Mouse (Mus musculus) cerebellum, adult 9-10 months (tissue): ENCODE measurements around the gene Unk.
"Not testable (repeated sequence)": the region's sequence is repeated elsewhere in the genome, so short reads cannot be mapped to it uniquely, and the experiment has no call there.

Experiments used
- DNase-seq: peaks from one replicate; pipeline ENCODE4 v3.0.0; 2022

The Unk gene

DNA sequence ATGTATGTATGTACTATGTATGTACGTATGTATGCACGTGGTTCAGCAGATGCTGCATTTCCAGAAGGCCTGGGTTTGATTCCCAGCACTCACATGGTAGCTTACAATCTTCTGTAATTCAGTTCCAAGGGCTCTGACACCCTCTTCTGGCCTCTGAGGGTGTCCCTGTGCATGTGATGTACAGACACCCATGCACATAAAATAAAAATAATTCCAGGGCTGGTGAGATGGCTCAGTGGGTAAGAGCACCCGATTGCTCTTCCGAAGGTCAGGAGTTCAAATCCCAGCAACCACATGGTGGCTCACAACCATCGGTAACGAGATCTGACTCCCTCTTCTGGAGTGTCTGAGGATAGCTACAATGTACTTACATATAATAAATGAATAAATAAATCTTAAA is 62.8 kb downstream of the Unk start:
- DNase-seq, result not testable (repeated sequence)

DNA sequence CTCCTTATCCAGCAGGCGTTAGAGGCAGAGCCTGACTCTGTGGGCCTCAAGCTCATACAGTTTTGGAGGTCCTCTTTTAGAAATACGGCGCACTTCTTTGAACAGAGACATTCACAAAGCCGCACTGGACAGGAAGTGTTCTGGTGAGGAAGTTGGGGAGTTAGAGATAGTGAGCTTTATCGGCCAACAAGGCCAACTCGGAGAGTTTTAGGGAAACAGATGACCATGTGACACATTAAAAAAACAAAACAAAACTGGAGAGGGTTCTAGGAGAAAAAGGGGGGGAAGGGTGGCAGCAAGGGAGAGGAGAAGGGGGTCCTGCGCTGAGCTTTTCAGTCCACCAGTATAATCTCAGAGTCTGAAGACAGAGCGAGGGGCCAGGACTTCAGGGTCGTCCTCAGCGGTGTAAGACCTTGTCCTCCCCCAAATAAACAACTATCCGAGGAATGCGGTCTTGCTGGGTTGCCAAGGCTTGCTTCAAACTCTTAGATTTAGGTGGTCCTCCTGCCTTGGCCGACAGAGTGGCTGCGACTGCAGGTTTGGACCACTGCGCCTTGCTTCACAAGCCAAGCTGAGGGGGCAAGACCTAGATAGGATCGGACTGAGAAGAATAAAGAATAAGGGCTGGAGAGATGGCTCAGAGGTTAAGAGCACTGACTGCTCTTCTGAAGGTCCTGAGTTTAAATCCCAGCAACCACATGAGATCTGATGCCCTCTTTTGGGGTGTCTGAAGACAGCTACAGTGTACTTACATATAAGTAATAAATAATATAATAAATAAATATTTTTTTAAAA is 63.8 kb downstream of the Unk start:
- no peak for DNase-seq

DNA sequence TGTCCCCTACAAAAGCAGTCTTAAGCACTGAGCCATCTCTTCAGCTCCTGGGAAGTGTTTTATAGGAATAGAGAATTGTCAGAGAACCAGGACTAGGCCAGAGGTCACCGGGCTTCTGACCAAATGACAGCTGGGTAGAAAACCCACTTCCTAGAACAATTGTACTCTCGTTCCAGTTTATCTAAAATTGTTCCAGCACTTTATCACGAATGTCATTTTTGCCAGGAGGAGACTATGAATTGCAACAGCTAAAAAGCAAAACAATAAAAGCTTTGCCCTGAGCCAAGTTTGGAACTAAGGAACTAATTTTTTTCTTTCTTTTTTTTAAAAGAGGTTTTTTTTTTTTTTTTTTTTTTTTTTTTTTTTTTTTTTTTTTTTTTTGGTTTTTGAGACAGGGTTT is 65.5 kb downstream of the Unk start:
- DNase-seq, result no peak

DNA sequence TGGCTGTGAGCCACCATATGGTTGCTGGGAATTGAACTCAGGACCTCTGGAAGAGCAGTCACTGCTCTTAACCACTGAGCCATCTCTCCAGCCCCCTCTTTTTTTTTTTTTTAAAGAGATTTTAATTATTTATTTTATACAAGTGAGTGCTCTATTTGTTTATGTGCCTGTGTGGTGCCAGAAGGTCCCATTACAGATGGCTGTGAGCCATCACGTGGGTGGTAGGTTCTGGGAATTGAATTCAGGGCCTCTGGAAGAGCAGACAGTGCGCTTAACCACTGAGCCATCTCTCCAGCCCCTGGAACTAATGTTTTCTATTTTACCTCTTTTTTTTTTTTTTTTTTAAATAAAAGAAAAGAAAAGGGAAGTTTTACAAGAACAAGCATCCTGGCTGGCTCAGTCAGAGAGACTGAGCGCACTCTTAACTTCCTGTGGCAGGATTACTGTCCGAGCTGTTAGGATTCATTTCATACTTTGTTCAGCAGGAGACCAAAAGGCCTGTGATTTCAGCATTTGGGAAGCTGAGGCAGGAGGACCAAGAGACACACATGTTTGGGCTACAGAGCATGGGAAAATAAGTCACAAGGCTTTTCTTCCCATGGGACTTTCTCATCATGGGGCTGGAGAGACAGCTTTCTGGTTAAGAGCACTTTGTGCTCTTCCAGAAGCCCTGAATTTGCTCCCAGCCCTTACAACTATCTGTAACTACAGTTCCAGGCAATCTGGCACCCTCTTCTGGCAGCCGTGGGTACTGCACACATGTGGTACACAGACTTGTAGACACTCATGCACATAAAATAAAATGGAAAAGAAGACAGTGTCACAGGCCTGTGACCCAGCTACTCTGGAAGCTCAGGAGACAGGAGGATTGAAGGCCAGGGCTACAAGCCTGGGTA is 66.3 kb downstream of the Unk start:
- no peak for DNase-seq

DNA sequence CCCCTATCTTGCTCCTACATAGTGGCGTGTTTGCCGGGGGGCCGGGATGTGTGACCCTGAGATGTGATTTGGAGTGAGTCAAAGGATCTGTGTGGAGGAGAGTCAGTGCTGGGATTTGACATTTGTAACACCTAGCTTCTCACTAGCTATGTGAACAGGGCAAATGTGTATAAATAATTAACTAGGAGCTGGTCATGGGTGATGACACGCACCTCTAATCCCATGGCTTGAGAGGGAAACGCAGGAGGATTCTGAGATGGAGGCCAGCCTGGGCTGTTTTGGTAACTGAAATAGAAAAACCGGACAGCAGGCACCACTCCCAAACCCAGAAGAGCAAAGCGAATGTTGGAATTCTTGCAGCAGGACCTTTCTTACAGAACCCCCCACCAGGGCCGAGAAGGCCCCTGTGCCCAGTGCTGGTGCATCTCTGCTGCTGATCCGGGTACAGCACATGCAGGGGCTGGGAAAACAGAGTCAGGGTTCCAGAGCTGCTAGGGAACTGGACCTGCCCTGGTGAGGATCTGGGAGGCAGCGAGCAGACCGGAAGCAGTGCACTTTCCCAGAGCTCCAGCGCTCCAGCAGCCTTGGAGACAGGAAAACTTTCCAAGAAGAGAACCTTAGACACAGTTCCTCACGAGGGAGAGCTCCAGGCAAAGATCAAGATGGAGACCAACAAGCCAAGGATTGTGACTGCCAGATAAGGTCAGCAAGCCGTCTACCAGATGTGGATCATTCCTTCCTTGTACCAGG is 68.8 kb downstream of the Unk start:
- no peak for DNase-seq

DNA sequence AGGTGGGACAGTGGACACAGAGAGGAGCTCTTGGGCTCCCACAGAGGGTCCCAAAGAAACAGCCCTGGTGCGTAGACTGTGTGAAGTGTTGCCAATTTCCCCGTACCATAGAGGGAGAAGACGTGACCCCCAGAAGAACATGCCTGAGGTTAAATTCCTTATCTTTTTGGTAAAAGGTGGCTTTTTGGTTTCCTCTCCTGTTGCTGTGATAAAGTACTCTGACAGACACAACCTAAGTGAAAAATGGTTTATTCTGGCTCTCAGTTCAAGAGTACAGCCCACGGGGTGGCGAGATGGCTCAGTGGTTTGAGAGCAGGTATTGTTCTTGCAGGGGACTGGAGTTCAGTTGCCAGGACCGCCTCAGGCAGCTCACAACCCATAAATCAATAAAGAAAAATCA is 69.3 kb downstream of the Unk start:
- no peak for DNase-seq

DNA sequence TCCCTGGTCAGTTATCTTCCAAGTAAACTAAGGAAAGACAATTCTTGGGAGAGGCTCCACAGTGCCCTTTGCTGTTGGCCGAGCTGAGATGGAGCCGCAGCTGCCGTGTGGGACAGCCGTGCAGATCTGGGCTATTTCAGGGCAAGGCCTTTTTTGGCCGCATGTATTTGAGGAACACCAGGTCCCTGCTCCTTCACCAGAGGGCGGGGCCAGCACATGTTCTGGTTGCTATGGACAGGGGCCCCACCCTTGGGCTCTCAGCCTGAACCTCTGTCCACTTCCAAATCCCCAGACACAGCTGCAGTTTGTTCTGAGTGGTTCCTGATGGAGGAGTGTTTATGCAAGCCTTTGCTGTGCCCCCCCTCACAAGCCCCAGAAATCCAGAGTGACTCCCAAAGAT is 70.3 kb downstream of the Unk start:
- DNase-seq, result no peak

DNA sequence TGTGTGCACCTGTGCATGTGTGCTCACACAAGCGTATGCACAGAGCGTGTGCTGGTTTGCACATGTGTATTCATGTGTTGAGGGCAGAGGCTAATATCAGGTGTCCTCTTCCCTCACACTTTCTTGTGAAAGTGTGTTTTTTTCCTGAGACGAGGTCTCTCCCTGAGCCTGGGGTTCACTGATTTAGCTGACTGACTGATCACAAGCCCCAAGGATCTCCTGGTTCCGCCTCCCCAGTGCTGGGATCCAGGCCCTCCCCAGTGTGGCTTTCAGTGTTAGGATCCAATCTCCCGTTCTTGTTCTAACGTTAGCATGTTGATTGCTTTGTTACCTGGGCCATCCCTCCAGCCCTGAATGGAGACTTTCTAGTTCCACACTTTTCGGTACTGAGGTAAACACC is 70.7 kb downstream of the Unk start:
- DNase-seq, result no peak

DNA sequence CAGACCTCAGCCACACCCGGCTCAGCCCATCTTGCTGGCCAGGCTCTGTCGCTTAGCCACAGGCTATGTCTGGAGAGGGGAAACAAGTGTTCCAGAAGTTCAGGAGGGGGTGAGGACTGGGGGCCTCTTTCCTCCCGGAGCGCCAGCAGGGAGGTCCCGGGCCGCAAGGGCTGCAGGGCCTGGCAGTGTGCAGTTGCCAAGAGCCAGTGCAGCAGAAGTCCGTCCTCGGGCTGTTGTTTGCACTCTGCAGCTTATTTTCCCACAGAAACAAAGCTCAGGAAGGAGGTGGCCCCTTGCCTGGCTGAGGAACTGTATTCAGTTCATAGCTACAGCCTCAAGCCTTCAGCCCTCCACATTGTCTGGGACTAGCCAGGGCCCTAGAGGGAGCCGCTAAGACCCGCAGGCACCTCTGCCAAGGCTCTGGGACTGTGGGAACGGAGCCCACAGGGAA is 71.8 kb downstream of the Unk start:
- no peak for DNase-seq

DNA sequence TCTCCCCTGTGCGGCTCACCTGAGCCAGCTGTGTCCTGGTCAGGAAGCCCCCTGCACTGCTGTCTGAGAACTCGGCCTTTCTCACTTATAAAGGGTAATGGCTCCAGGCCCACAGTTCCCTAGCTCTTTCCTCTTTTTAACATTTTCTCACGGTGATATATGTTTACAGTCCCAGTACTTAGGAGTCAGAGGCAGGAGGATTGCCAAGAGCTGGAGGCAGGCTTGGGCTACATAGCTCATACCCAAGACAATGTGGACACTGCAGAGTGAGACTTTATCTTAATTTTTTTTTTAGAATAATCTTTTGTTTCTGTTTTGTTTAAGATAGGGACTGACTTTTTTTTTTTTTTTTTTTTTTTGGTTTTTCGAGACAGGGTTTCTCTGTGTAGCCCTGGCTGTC is 72.3 kb downstream of the Unk start:
- no peak for DNase-seq

DNA sequence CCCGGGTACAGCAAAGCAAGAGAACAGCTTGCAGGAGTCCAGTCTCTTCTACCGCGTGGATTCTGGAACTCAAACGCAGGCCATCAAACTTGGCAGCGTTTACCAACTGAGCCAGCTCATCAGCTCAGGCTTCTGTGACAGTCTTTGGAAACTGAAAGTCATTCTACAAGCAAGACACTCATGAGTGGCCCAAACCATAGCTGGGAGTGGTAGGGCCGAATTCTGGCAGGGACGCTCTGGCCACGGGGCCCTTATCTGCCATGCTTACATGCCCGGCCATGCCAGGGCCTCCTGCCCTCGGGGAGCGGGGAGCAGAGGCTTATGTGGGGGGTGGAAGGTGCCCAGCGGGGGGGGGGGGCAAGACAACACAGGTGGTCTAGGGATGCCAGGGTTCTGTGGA is 73.5 kb downstream of the Unk start:
- DNase-seq, result no peak

DNA sequence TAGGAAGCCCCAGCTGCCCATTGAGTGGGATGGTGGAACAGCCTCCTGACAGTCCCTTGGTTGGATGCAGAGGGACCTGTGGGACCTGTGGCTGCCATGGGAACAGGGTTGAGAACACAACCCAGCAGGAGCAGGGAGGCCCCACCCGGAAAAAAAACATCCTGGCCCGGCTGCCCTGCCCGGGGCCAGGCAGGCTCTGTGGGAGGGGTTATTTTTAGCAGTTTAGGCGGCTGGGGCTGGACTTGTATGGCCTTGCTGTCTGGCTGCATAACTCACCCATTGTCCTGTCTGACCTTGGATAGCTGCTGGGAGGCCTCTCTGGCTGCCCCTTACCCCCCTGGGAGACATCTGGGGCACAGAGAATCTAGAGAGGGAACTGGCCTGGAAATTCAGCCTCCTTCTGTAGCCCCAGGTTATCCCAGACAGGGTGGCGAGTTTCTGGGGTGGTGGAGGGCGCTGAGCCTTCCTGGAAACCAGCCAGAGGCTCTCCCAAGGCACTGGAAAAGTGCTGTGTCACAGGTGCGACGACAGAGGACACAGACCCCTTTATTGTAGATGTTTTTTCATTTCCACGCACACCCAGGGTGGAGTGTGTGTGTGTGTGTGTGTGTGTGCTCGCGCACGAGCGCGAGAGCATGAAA is 74.0 kb downstream of the Unk start:
- DNase-seq, result no peak

DNA sequence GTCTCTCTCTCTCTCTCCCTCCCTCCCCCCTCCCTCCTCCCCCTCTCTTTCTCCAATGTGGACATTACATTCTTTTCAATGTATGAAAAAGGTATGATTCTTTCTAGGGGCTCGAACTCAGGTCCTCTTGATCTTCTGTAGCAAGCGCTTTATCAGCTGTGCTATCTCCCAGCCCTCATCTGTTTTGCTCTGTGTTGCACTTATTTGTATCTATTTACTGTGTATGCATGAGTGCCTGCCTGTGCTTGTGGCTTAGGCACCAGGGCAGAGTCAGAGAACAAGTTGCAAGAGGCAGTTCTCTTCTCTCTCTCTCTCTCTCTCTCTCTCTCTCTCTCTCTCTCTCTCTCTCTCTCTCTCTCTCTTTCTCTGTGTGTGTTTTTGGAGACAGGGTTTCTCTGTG is 74.9 kb downstream of the Unk start:
- no peak for DNase-seq

DNA sequence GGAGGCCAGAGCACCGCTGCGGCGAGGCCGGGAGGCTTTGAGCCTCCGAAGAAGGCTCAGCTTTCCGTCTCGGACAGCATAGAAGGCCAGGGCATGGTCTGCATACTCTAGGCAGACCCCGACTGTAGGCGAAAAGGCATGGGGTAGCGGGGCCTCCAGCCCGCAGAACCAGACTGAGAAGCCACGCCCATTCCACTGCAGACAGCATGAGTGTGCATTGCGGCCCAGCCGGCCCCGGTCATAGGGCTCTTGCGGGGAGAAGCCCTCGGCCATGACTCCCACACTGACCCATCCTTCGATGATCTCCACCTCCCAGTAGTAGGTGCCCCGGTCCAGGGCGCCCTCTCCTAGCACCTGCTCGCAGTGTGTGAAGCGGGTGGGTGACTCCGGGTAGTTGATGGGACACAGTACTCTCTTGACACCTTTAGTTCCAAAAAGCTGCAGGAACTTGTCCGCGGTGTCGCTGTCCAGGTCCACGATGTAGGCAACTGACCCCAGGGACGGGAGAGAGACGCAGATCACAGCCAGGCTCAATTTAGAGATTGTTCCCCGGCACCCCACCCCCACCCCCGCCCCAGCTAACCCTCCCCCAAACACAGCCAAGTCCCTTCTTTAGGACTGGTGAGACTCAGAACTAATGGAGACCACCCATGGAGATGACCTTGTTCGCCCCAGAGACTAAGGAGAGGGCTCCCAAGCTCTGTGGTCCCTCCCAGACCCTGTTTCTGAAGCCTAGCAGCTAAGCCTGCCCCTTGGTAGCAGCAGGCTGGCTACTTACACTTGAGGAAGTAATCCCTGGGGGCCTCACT is 76.2 kb downstream of the Unk start:
- no peak for DNase-seq

DNA sequence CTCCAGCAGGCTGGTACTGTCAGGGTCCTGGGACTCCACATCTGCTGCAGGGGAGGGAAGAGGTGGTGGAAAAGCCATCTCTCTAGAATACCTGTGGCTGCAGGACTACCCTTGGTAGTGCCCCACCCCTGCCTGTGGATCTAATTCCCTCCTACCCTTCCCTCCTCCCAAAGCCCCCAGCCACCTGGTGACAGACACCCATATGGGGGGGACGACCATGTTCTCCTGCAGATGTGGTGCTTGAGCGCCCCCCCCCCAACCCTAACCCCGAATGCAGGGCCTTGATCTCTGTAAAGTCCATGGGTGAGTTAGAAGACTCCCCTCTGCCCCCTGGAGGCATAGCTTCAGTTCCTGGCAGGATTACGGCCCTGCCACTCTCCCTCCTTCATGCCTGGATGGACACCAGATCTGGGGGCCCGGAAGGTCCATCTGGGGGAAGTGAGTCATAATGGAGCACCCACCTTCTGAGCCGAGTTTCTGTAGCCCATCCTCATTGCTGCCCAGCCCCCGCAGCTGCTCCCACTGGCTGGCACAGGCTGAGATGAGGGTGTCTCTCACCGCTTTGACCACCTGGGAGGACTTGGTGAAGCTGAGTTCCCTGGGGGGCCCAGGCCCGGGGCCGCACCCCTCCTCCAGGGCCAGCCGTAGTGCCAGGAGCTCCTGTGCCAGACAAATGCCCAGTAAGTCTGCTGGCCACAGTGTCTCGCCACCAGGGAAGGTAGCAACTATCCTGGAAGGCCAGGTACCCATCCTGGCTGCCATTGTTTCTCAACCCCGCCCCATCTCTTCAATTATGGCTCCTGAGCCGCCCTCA is 77.0 kb downstream of the Unk start:
- no peak for DNase-seq

DNA sequence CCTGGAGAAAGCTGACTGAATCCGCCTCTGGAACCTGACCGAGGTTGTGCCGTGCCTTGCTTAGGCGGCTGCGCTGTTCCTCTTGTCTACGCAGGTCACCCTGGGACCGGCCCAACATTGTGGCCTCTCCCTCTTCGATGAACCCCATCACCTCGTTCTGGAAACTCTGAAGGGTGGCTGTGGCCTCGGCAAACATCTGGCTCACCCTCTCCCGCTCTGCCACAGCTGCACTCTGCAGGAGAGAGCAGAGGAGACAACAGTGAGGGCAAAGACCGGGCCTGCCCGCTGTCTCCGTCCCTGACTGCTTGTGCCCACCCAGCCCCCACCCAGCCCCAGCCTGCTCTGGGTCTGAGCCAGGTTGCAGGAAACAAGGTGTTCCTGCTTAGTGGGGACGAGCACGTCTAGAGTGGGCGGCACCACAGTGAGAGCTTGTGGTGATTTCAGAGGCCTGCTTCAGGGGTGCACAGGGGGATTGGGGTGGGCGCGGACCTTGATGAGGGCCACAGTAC is 77.7 kb downstream of the Unk start:
- DNase-seq, result no peak

DNA sequence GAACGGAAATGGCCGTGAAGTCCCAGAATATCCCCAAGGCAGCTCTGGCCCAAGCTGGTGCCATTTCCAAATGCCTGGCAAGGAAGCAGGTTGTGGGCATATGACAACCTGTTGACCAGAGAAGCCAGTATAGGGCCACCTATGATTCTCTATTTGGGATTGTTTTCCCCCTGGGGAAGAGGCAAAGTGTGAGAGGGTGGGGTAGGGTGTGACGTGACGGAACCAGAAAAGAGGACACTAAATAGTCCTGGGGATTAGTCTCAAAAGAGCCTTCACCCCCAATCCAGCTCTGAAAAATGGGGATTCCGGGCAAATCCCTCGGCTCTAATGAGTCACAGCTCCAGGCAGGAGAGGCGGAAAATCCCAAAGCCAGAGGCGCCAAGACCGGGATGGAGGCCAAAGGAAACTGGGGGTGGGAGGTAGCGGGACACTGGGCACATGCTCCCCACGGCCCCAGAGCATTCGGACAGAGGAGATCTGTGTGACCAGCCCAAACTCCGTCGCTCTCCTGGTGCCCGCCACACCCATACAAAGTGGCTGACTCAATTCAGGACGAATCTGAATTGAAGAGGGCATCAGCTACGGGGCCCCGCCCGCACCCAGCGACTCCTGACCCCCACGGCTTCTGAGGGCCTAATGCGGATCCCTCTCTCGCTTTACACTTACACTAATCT is 78.5 kb downstream of the Unk start:
- DNase-seq, result no peak

DNA sequence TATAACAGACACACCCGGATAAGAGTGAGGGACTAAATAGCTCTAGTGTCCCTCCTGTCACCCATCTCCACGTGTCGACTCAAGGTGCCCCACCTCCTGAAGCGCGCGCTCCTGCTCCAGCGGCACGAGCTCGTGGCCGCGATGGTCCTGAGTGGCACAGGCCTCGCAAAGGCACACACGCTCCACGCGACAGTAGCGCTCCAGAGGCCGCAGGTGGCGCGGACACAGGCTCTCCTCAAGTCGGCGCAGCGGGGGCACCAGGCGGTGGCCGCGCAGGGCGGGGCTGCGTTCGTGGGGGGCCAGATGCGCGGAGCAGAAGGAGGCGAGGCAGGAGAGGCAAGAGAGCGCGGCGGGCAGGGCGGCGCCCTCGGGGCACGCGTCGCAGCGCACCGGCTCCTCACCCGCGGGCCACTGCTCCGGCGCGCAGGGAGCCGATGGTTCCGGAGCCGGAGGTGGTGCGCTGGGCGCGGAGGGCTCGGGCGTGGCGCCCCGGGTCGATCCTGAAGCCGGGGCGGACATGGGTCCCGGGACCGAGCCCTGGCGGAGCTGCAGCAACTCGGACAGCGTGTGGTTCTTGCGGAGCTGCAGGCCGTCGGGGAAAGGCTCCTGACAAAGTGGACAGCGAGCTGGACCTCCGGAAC is 79.4 kb downstream of the Unk start:
- no peak for DNase-seq

DNA sequence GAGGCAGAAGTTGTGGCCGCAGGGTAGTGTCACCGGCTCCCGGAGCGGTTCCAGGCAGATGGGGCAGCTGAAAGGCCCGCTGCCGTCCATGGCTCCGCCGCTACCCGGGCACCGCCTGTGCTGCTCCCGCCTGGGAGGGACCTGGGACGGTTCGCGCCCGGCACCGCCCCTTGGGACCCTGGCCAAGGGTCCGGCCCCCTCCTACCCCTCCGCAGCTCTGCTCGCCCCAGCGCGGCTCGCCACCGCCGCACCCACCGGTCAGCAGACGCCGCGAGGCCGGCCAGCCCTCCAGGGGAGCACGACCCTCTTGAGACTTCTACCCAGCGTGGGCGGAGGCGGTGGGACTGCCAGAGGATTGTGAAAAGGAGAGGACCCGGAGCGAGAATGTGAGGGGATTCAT is 80.0 kb downstream of the Unk start:
- no peak for DNase-seq

DNA sequence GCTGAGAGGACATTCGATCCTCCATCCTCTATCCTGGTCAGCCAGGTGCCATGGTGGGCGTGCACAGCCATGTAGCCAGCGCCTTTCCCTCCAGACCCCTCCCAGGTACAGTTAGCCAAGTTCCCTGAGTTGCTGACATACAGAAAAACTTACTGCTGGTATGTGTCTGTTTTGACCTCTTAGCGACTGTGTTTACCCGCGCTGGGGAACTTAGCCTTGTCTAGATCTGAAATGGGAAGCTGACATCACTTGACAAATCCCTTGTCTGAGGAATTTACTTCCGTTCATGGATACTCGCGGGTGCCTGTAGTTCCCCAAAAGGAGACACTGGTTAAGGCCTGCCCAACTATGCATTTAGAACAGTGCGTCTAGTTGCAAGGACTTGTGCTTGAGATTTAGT is 80.4 kb downstream of the Unk start:
- no peak for DNase-seq
